8 mouse cellular contexts compared by ENCODE assay signal in the genomic region with DNA sequence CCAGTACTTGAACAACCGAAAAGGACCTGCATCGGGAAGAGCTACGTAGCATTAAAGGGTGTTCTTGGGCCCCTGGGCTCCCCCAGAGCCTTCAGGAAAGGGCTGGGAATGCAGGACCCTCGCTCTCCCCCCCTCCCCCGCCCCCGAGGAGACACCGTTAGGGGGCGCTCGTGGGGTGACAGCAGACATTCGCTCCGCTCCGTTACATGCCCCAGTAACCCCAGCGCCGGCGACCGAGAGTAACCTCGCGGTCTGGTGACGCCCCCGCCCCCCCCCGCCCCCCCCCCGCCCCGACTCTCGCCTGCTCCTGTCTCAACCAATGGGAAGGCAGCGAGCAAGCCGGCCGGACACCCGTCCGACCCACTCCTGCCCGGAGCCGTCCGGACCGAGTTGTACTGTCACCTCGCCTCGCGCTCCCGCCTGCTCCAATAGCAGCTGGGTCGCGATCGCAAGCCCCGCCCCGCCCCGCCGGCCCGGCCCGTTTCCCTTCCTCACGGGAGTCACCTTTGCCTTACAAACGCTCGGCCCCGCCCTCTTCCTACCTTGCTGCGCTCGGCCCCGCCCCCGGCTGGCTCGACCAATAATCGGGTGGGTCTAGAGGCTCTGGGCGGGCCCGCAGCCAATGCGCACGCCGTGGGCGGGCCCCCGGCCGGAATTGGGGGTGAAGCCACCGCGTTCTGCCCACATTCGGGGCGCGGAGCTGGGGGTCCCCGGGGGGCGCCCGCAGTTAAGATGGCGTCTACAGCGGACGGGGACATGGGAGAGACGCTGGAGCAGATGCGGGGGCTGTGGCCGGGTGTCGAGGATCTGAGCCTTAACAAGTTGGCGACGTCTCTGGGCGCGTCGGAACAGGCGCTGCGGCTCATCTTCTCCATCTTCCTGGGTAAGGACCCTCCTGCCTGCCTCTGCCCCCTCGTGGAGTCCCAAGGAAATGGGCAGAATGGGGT. TPM values are rescaled to one million over a fixed set of nuclear protein-coding genes. Genes with fewer than 3 reads are reported as not detected.
DNase-seq lines count a peak whose midpoint lies in the region; ATAC-seq and TF ChIP-seq lines count a peak whose summit lies in the region.

A gene (plus strand): TSS at position 551 of the 947 bp plus-strand sequence.

- H3K27ac ChIP-seq in embryonic facial prominence, embryonic 13.5 days = peak within 1 kb of the TSS; percentile 80
- H3K27ac ChIP-seq in kidney, adult 2 months (ENCODE audit: insufficient read depth, low read depth, low read length) = peak within 1 kb of the TSS; percentile 90
- peak within 1 kb of the TSS; percentile 78 for H3K27ac ChIP-seq in limb, embryonic 12.5 days
- peak within 1 kb of the TSS; percentile 81 for H3K27ac ChIP-seq in midbrain, embryonic 15.5 days
- H3K27ac ChIP-seq in spleen, adult 2 months (ENCODE audit: insufficient read depth, low read length) = peak within 1 kb of the TSS; percentile 79

- H3K9me3 ChIP-seq in embryonic facial prominence, embryonic 13.5 days = no peaks in the 10 kb centered on the region
- H3K9me3 ChIP-seq in limb, embryonic 12.5 days = no peaks in the 10 kb centered on the region
- H3K9me3 ChIP-seq in midbrain, embryonic 15.5 days = no peaks in the 10 kb centered on the region

- no peaks in the 10 kb centered on the region for H3K27me3 ChIP-seq in embryonic facial prominence, embryonic 13.5 days
- H3K27me3 ChIP-seq in kidney, adult 2 months (replicated peaks; ENCODE audit: control insufficient read depth, insufficient read depth, low read length) = no peaks in the 10 kb centered on the region
- H3K27me3 ChIP-seq in limb, embryonic 12.5 days = no peaks in the 10 kb centered on the region
- no peaks in the 10 kb centered on the region for H3K27me3 ChIP-seq in midbrain, embryonic 15.5 days (replicated peaks)
- no peaks in the 10 kb centered on the region for H3K27me3 ChIP-seq in spleen, adult 2 months (ENCODE audit: control insufficient read depth, insufficient read depth, low read length)

- H3K9ac ChIP-seq in embryonic facial prominence, embryonic 13.5 days = peak within 1 kb of the TSS; percentile 72
- peak within 1 kb of the TSS; percentile 71 for H3K9ac ChIP-seq in limb, embryonic 12.5 days (replicated peaks)
- H3K9ac ChIP-seq in midbrain, embryonic 15.5 days = peak within 1 kb of the TSS; percentile 66

- peak within 1 kb of the TSS; percentile 66 for H3K4me2 ChIP-seq in embryonic facial prominence, embryonic 13.5 days
- peak within 1 kb of the TSS; percentile 81 for H3K4me2 ChIP-seq in limb, embryonic 12.5 days
- H3K4me2 ChIP-seq in midbrain, embryonic 15.5 days = peak within 1 kb of the TSS; percentile 84

- TF ChIP-seq POLR2A in kidney, adult 2 months (IDR thresholded peaks at IDR 0.05; ENCODE audit: low read depth, low read length) = no peak
- peak; percentile 28 for TF ChIP-seq POLR2A in spleen, adult 2 months (IDR thresholded peaks at IDR 0.05; ENCODE audit: low read depth, low read length)

- H3K36me3 ChIP-seq in embryonic facial prominence, embryonic 13.5 days = no peaks in the 10 kb centered on the region
- H3K36me3 ChIP-seq in kidney, adult 2 months (ENCODE audit: control insufficient read depth, insufficient read depth, low read length) = no peaks in the 10 kb centered on the region
- H3K36me3 ChIP-seq in limb, embryonic 12.5 days = no peaks in the 10 kb centered on the region
- no peaks in the 10 kb centered on the region for H3K36me3 ChIP-seq in midbrain, embryonic 15.5 days (replicated peaks)
- H3K36me3 ChIP-seq in spleen, adult 2 months (ENCODE audit: control insufficient read depth, insufficient read depth, low read length) = no peaks in the 10 kb centered on the region

- peaks cover 10% of the 10 kb centered on the region for H3K4me1 ChIP-seq in embryonic facial prominence, embryonic 13.5 days
- H3K4me1 ChIP-seq in kidney, adult 2 months (ENCODE audit: control insufficient read depth, insufficient read depth, low read length) = peaks cover 8% of the 10 kb centered on the region; the same call in 1 of the 2 replicates
- H3K4me1 ChIP-seq in limb, embryonic 12.5 days (replicated peaks) = peaks cover 8% of the 10 kb centered on the region; the same call in 1 of the 2 replicates
- peaks cover 16% of the 10 kb centered on the region for H3K4me1 ChIP-seq in midbrain, embryonic 15.5 days
- peaks cover 2% of the 10 kb centered on the region for H3K4me1 ChIP-seq in spleen, adult 2 months (ENCODE audit: control insufficient read depth, insufficient read depth, insufficient read length)

- TF ChIP-seq CTCF in kidney, adult 2 months (conservative IDR thresholded peaks at IDR 0.05; ENCODE audit: insufficient read depth, insufficient read length, low read depth, low read length) = peak; percentile 60
- peak; percentile 77 for TF ChIP-seq CTCF in spleen, adult 2 months (IDR thresholded peaks at IDR 0.05; ENCODE audit: extremely low read depth, insufficient read depth, insufficient read length, insufficient replicate concordance)

- H3K4me3 ChIP-seq in embryonic facial prominence, embryonic 13.5 days = peak within 1 kb of the TSS; percentile 71
- peak within 1 kb of the TSS; percentile 84 for H3K4me3 ChIP-seq in kidney, adult 2 months (ENCODE audit: insufficient read depth, low read depth, low read length)
- H3K4me3 ChIP-seq in limb, embryonic 12.5 days (replicated peaks) = peak within 1 kb of the TSS; percentile 65
- peak within 1 kb of the TSS; percentile 86 for H3K4me3 ChIP-seq in midbrain, embryonic 15.5 days
- peak within 1 kb of the TSS; percentile 94 for H3K4me3 ChIP-seq in spleen, adult 2 months (ENCODE audit: extremely low read depth, insufficient read depth, insufficient read length)

- peak; percentile 97 for ATAC-seq in embryonic facial prominence, embryonic 13.5 days (ENCODE audit: insufficient number of reproducible peaks, insufficient read depth, low FRiP score, low TSS enrichment, low read depth)
- ATAC-seq in limb, embryonic 12.5 days (ENCODE audit: insufficient number of reproducible peaks, insufficient read depth, low FRiP score, low TSS enrichment, low read depth) = peak; percentile 97
- ATAC-seq in midbrain, embryonic 15.5 days (replicated peaks) = peak; percentile 98

- under 1% methylated on average over 85 of the region's 87 CpGs for WGBS in embryonic facial prominence, embryonic 13.5 days
- under 1% methylated on average over 83 of the region's 87 CpGs for WGBS in kidney, adult 2 months
- WGBS in limb, embryonic 12.5 days = 2% methylated on average over 84 of the region's 87 CpGs
- 1% methylated on average over 72 of the region's 87 CpGs for WGBS in midbrain, embryonic 15.5 days
- WGBS in spleen, adult 2 months = 1% methylated on average over 84 of the region's 87 CpGs

- peak; percentile 99 for DNase-seq in 3134 (ENCODE audit: extremely low read depth, insufficient read length, low spot score)
- peak; percentile 100 for DNase-seq in adrenal gland, postnatal 36 days
- peak; percentile 99 for DNase-seq in heart, adult 18-20 months
- peak; percentile 100 for DNase-seq in kidney, adult 2 months
- peak; percentile 96 to 100 for DNase-seq in spleen, adult 2 months (ENCODE audit: low read depth in 1 of 2, low spot score in 2 of 2)

RNA-seq across cellular contexts. Expression of the gene that starts here (rescaled TPM):
- 100 to 1,000 TPM in 1 of 2 experiments, 10 to 100 TPM in 1; 77.0 to 113 TPM for total RNA-seq in adrenal gland, postnatal 36 days (2021)
- polyA plus RNA-seq in embryonic facial prominence, embryonic 13.5 days (2015; fragmentation: Nextera tagmentation; extraction: Ambion mirVana) = 52.0 and 59.3 TPM in 2 replicates
- total RNA-seq in heart, adult 18-20 months (2021) = 10 to 100 TPM; 37.3 to 38.3 TPM
- polyA plus RNA-seq in kidney, adult 2 months (2012; rRNA removed) = 215 and 231 TPM in 2 replicates
- polyA plus RNA-seq in limb, embryonic 12.5 days (2016; fragmentation: Nextera tagmentation; extraction: Ambion mirVana) = 46.9 and 49.1 TPM in 2 replicates
- polyA plus RNA-seq in midbrain, embryonic 15.5 days (2015; fragmentation: Nextera tagmentation; extraction: Ambion mirVana) = 45.6 and 51.9 TPM in 2 replicates
- polyA plus RNA-seq in spleen, adult 2 months (2012; rRNA removed) = 65.1 and 70.0 TPM in 2 replicates

Comparison
In these comparisons a context has a peak if more than half of its experiments do, and no peak if none do; other contexts are left out.
1. Peak in every context shown above with its lines: DNase-seq, ATAC-seq, H3K4me3 ChIP-seq and H3K27ac ChIP-seq.